Mouse (Mus musculus) B cell, adult 2 months (primary cell): ENCODE measurements around the gene Rpsa.
"Not testable (repeated sequence)": the region's sequence is repeated elsewhere in the genome, so short reads cannot be mapped to it uniquely, and the experiment has no call there.

Experiments
- DNase-seq, 2 experiments: peaks; one replicate each; pipeline ENCODE4 v3.0.0; 2022

Rpsa gene

GRCm38 (mm10) chr9:120127538-120128251 is at the start of gene Rpsa:
Rpsa (plus strand) TSS chr9:120127689.
- peak; percentile 94 for DNase-seq

GRCm38 (mm10) chr9:120078241-120078640 is 49.2 kb upstream of the Rpsa start:
- DNase-seq, result no peak

- no peak for DNase-seq
These were observed 47.6 kb upstream of the Rpsa start for GRCm38 (mm10) chr9:120079901-120080300.

DNA sequence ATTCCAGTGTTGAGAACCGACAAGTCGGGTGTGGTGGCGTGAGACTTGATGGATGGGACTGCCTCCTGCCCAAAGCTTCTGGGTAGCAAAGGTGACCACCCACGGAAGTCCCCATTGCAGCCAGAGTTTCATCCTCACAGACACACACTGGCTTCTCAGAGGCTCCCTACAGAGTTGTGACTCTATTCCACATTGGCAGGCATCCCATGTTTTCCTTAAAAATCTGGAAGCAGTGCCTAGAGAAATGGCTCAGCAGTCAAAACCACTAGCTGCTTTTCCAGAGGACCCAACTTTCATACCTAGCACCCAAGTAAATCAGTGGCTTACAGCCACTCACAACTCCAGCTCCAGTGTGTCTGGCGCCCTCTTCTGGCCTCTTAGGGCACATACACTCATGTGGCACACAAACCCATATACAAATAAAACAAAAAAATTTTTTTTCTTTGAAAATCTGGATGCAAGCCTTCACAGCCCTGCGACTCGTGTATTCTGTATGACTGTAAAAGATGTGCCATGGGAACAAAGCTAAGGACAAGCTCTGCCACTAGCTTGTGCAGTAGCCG is 46.9 kb upstream of the Rpsa start:
- DNase-seq, result no peak

- DNase-seq, result no peak
These were observed 46.2 kb upstream of the Rpsa start for GRCm38 (mm10) chr9:120081247-120081646.

DNA sequence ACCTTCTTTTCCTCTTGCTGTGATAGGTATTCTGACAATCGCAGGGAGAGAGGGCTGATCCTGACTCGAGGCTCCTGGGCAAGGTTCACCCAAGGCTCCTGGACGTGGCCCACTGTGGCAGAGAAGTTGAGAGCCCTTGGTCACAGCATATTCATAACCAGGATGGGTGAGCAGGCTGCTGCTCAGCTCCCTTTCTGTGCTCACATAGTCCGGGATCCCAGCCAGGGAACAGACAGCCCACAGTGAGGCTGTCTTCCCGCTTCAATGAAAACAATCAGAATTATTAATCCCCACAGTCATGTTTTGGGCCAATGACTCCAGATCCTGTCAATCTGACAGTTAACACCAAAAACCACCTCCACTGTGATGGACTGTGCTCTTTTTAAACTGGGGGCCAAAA is 45.5 kb upstream of the Rpsa start:
- DNase-seq, result no peak

GRCm38 (mm10) chr9:120082691-120083090 is 44.8 kb upstream of the Rpsa start:
- no peak for DNase-seq

DNA sequence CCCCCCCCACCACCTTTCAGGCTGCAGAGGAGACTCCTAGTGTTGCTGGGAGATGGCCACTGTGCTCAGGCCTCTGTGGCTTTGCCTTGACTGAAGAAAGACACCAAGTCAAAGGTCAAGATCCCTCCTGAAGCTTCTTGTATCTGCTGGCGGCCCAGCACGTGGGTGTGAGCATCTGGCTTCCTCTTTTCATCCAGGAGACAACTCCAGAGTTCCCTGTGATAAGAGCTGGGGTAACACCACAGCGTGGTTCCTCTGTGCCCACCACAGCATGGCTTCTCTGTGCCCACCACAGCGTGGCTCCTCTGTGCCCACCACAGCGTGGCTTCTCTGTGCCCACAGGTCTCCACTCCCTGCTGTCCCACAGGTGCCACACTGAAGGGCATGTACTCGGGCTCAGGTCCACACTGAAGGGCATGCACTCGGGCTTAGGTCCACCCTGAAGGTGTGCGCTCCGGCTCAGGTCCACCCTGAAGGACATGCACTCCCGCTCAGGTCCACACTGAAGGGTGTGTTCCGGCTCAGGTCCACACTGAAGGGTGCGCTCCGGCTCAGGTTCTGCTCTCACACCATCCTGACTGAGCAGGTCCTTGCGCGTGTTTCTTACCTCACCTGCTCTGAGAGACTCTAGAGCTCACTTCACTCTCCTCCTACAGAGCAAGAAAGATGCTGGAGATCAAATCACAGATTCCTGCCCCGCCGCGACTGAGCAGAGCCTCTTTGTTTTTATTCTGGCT is 44.2 kb upstream of the Rpsa start:
- no peak for DNase-seq

DNA sequence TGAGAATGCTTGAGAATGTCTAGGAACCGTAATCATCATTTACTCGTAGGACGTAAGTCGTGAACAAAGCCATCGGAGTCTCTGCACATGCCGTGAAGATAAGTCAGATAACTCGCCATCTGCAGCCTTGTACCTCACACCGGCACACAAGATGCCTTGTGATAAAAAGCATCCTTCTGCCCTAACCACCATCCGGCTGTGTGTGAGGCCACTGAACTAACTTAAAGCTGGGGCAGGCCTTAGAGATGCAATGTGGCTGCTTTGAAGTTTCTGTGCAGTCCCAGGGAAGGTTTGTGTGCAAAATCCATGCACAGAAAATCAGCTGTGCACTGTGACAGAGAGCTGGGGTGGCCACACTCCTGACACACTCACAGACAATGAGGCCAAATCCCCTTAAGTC is 43.1 kb upstream of the Rpsa start:
- DNase-seq, result no peak

DNA sequence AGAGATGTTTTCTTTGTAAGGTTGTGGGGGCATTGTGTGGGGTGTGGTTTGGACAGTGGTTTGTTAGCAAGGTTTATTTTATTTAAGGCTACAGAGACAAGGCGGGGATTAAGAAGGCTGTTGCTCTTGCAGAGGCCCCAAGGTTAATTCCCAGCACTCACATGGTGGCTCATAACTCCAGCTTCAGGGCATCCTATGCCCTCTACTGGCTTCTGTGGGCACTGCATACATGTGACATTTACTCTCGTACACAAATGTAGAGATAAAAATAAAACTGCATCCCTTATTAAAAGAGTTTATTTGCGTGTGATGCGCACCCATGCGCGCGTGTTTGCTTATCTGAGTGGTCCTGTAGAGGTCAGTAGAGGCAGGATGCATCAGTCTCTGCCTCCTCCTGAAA is 38.4 kb upstream of the Rpsa start:
- DNase-seq, result no peak

GRCm38 (mm10) chr9:120091086-120091485 is 36.4 kb upstream of the Rpsa start:
- no peak for DNase-seq

DNA sequence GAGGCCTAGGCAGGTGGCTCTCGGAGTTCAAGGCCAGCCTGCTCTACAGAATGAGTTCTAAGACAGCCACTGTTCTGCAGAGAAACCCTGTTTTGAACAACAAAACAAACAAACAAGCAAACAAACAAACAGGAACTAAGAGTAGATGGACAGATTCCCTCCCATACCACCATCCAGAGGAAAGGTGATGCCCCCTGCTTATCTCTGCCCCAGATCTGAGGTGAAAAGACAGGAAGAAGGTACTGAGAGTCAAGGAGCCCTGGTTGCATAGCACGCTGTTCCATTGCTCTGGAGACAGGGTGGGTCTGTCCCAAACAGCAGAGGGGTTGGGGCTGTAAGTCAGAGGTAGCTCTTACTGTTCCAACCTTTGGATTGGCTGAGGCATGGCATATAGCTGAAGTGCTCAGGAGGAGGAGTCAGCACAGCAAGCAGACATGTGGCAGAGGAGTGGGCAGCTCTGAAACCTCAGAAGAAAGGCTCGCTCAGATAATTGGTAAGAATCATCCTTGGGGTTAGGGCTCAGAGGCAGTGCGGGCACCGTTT is 35.7 kb upstream of the Rpsa start, which contains the start of gene Ccr8:
Gene Ccr8, plus strand, starts transcription at position 419 of the 543 bp plus-strand sequence.
- DNase-seq, result no peak

- DNase-seq, result no peak
These were observed 33.8 kb upstream of the Rpsa start for GRCm38 (mm10) chr9:120093701-120094100.

DNA sequence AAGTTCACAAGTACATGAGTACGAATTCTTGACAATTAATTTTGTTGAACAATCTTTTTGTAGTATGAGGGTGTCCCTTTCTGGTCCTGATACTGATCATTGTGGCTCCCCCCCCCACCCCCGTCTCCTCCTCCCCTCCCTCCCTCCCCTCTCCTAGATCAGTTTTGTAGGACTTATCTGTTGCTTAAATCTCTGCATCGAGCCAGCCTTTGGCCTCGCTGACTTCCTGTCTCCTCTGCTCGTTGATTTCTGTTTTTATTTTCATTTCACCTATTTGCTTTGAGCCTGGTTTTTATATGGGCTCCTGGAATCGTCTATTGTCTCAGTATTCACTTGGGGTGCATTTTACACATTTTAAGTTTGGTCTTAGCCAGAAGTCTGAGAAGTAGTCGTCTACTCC is 31.6 kb upstream of the Rpsa start:
- DNase-seq, result no peak

DNA sequence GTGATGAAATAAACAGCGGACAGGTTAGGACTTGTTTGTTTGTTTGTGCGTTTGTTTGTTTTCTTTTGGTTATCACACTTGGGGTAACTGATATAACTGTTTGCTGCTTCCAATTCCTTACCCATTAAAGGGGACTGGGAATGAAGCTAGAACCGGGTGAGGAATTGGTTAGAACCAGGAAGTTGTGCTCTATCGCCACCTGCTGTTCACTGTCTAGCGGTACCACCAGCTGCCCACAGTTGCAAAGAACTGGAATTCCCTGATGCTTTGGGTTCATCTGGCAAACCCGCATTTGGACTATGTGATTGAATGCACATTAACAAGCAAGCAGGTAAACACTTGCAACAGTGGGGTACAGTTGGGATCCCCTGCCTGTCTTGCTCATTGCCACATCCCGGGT is 28.8 kb upstream of the Rpsa start:
- DNase-seq, result peak; percentile 61 to 63

DNA sequence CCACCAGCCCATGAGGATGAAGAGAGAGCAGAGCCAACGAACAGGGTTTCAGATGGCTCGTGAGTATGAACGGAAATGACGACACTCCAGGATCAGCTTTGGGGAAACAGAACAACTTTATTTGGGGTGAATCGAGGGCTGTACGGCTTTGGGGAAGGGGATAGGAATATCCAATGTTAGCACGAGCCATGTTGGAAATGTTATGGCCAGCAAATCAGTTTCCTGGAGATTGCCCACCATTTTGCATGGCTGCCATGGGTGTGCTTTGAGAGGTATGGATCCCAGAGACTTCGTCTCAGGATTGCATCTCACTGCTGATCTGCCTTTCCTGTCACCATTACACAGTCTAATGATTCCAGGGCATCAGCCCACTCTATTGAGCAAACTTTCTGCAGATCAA is 28.2 kb upstream of the Rpsa start:
- DNase-seq, result no peak

DNA sequence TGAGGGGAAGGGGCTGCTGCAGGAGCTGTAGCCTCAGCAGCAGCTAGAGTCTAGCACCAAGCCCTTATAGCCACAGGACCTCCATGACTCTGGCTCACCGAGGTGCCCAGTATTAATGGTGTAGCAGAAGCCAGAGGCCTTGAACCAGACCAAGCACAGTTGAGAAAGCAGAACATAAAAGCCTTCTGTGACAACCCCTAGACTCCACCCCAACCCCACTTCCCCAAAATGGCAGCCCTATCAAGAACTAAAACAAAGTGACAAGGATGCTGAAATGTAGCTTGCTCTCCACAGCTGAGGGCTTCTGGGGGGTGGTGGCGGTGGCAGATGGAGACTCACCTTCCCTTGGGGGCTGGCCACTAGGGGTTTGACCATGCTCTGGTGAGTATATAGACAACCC is 26.3 kb upstream of the Rpsa start:
- peak; percentile 17 to 35 for DNase-seq

GRCm38 (mm10) chr9:120108953-120109352 is 18.5 kb upstream of the Rpsa start:
- DNase-seq, result not testable (repeated sequence)

- DNase-seq, result peak; percentile 96 to 97
These were observed 17.1 kb upstream of the Rpsa start, which contains the start of gene Slc25a38 for GRCm38 (mm10) chr9:120110211-120111018. Slc25a38 (plus strand) TSS chr9:120110374.

- no peak for DNase-seq
These were observed 16.1 kb upstream of the Rpsa start for GRCm38 (mm10) chr9:120111156-120111945.

DNA sequence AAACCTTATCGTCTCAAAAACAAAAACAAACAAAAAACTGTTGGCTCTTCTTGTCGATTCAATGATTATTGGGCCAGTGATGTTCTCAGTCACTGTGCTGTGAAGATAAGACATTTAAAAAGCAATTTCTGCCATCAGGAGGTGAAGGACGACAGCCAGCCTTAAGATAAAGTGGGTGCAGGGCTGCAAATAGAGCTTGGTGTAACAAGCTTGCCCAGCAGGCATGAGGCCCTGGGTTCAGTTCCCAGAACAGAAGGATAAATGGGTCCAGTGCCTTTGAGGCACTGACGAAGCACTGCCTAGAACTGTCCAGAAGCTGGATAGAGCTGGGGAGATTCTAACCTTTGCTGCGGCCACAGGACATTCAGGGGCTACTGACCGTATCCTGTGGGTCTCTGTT is 15.0 kb upstream of the Rpsa start:
- no peak for DNase-seq

DNA sequence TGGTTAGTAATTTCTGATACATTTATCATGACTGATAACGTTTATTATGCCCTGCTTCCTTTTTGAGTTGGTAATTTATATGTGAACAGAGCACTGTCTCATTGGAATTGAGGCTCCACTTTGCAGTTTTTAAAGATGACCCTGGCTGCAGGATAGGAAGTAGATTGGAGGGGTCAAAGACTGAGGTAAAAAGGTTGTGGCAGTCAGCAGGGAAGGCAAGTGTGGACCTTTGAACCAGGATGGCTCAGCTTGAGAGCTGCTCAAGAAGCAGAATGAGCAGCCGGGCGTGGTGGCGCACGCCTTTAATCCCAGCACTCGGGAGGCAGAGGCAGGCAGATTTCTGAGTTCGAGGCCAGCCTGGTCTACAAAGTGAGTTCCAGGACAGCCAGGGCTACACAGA is 14.0 kb upstream of the Rpsa start:
- no peak for DNase-seq
